Mouse (Mus musculus) liver, postnatal 0 days (tissue): Measurements from ENCODE around the gene Plekhh3.

Experiments
- CTCF ChIP-seq: sonication (generic); IDR thresholded peaks from 2 replicates; pipeline ENCODE4 v1.5.1; 2016; ENCODE audit warnings: antibody characterized with exemption, low read depth
- EP300 ChIP-seq: IDR thresholded peaks from 2 replicates; pipeline ENCODE4 v1.6.1; 2016; ENCODE audit warnings: antibody characterized with exemption, low read depth, mild to moderate bottlenecking

GRCm38 (mm10) chr11:101137000-101137399, 34.2 kb downstream of the Plekhh3 start:
- TF ChIP-seq CTCF (no peak), EP300 (no peak)
